Mouse (Mus musculus) lung, postnatal 4 days (tissue): Measurements from ENCODE around the gene Rbfox2.

Experiments
- DNase-seq, 2 experiments: peaks; one replicate each; pipeline ENCODE4 v3.0.0; 2021

The Rbfox2 gene

GRCm38 (mm10) chr15:77056001-77056790, 250.6 kb downstream of the Rbfox2 start:
- DNase-seq: no peak

- no peak for DNase-seq
Observed at GRCm38 (mm10) chr15:77054611-77055175, 252.1 kb downstream of the Rbfox2 start.

- no peak for DNase-seq
Observed at GRCm38 (mm10) chr15:77053021-77053420, 253.8 kb downstream of the Rbfox2 start.

- no peak for DNase-seq
Observed at GRCm38 (mm10) chr15:77052176-77052575, 254.6 kb downstream of the Rbfox2 start.

GRCm38 (mm10) chr15:77050570-77050969, 256.2 kb downstream of the Rbfox2 start, which contains the start of gene Mb:
TSS of gene Mb (minus strand) at chr15:77050670.
- DNase-seq: no peak

- DNase-seq: no peak
Observed at GRCm38 (mm10) chr15:77045609-77046008, 261.2 kb downstream of the Rbfox2 start.

- no peak for DNase-seq
Observed at GRCm38 (mm10) chr15:77044597-77045320, 262.0 kb downstream of the Rbfox2 start, which contains the start of gene Apol6. TSS of gene Apol6 (plus strand) at chr15:77044729.

- no peak for DNase-seq
Observed at GRCm38 (mm10) chr15:77040784-77041183, 266.0 kb downstream of the Rbfox2 start.

- DNase-seq: no peak
Observed at GRCm38 (mm10) chr15:77039211-77039700, 267.5 kb downstream of the Rbfox2 start.

GRCm38 (mm10) chr15:77037278-77038161, 269.3 kb downstream of the Rbfox2 start:
- peak; percentile 70 to 83 for DNase-seq

GRCm38 (mm10) chr15:77036989-77037277, 269.9 kb downstream of the Rbfox2 start:
- DNase-seq: no peak

- peak; percentile 71 to 87 for DNase-seq
Observed at GRCm38 (mm10) chr15:77036320-77036988, 270.4 kb downstream of the Rbfox2 start.

GRCm38 (mm10) chr15:77035643-77036042, 271.2 kb downstream of the Rbfox2 start:
- DNase-seq: no peak

- DNase-seq: no peak
Observed at GRCm38 (mm10) chr15:77034526-77034925, 272.3 kb downstream of the Rbfox2 start.

- DNase-seq: no peak
Observed at GRCm38 (mm10) chr15:77031271-77031670, 275.5 kb downstream of the Rbfox2 start.

GRCm38 (mm10) chr15:77029331-77029991, 277.3 kb downstream of the Rbfox2 start:
- peak in 1 of 2 experiments; percentile 62 for DNase-seq
